13 mouse cellular contexts compared by ENCODE assay signal in genomic region chr8:117310961-117311561, GRCm38 (mm10). TPM values are rescaled to one million over a fixed set of nuclear protein-coding genes. Genes with fewer than 3 reads are reported as not detected.
DNase-seq lines count a peak whose midpoint lies in the region; ATAC-seq lines count a peak whose summit lies in the region.
"Had no signal": no experiment of that assay in that cellular context is flagged by ENCODE, and none has a peak within 500 bp of the region (broad histone marks: within the 10 kb centered on the region; RNA-seq: fewer than 3 reads in every experiment).

No protein-coding gene starts in this region.

- H3K4me2 ChIP-seq in forebrain, embryonic 14.5 days (ENCODE audit: low read length), result no peak overlapping the region
- no peak overlapping the region for H3K4me2 ChIP-seq in forebrain, embryonic 16.5 days (ENCODE audit: low read length)
- no peak overlapping the region for H3K4me2 ChIP-seq in intestine, embryonic 15.5 days (replicated peaks)
- H3K4me2 ChIP-seq: liver, embryonic 13.5 days; midbrain, embryonic 12.5 days; neural tube, embryonic 12.5 days had no signal

- peaks cover 16% of the 10 kb centered on the region for H3K4me1 ChIP-seq in forebrain, embryonic 14.5 days (ENCODE audit: control insufficient read depth, insufficient read depth, low read length)
- peaks cover 27% of the 10 kb centered on the region for H3K4me1 ChIP-seq in forebrain, embryonic 16.5 days (replicated peaks; ENCODE audit: control insufficient read depth, insufficient read depth, low read length)
- peaks cover 35% of the 10 kb centered on the region for H3K4me1 ChIP-seq in intestine, embryonic 15.5 days (replicated peaks)

- H3K4me3 ChIP-seq in forebrain, embryonic 14.5 days (ENCODE audit: low read depth, low read length), result no peak overlapping the region
- H3K4me3 ChIP-seq in forebrain, embryonic 16.5 days (replicated peaks; ENCODE audit: low read length), result no peak overlapping the region
- H3K4me3 ChIP-seq in intestine, embryonic 15.5 days (replicated peaks), result no peak overlapping the region
- H3K4me3 ChIP-seq: liver, embryonic 13.5 days; midbrain, embryonic 12.5 days; neural tube, embryonic 12.5 days had no signal

- ATAC-seq in forebrain, embryonic 14.5 days, result no peak
- ATAC-seq in forebrain, embryonic 16.5 days, result no peak
- 0 out of 2 replicates have a peak, but pooled peaks have one; percentile 31 for ATAC-seq in intestine, embryonic 15.5 days

- H3K36me3 ChIP-seq in forebrain, embryonic 14.5 days (ENCODE audit: control insufficient read depth, insufficient read depth, low read length), result no peaks in the 10 kb centered on the region
- no peaks in the 10 kb centered on the region for H3K36me3 ChIP-seq in forebrain, embryonic 16.5 days (ENCODE audit: control insufficient read depth, insufficient read depth)
- no peaks in the 10 kb centered on the region for H3K36me3 ChIP-seq in intestine, embryonic 15.5 days

- 83% methylated on average over 8 of the region's 8 CpGs for WGBS in forebrain, embryonic 14.5 days
- 80% methylated on average over 8 of the region's 8 CpGs for WGBS in forebrain, embryonic 16.5 days
- 71% methylated on average over 8 of the region's 8 CpGs for WGBS in intestine, embryonic 15.5 days

- intact Hi-C loops in left cerebral cortex, postnatal 4 days (cut with DNase I), result no loop called here
- intact Hi-C loops in left cerebral cortex, postnatal 36 days (cut with DNase I), result no loop called here
- intact Hi-C loops in heart, postnatal 14 days (cut with DNase I), result no loop called here

- H3K9ac ChIP-seq in forebrain, embryonic 14.5 days (ENCODE audit: low read length), result no peak overlapping the region
- H3K9ac ChIP-seq in forebrain, embryonic 16.5 days (replicated peaks; ENCODE audit: low read depth, low read length), result no peak overlapping the region
- no peak overlapping the region for H3K9ac ChIP-seq in intestine, embryonic 15.5 days
- H3K9ac ChIP-seq: midbrain, embryonic 12.5 days; neural tube, embryonic 12.5 days had no signal

- no peaks in the 10 kb centered on the region for H3K9me3 ChIP-seq in forebrain, embryonic 14.5 days (replicated peaks; ENCODE audit: control insufficient read depth, low read length)
- no peaks in the 10 kb centered on the region for H3K9me3 ChIP-seq in forebrain, embryonic 16.5 days (ENCODE audit: control insufficient read depth, low read length)
- H3K9me3 ChIP-seq in intestine, embryonic 15.5 days, result no peaks in the 10 kb centered on the region
- H3K9me3 ChIP-seq: G1E; liver, embryonic 13.5 days; midbrain, embryonic 12.5 days; neural tube, embryonic 12.5 days had no signal

- H3K27ac ChIP-seq in forebrain, embryonic 14.5 days (ENCODE audit: low read depth, low read length), result peak overlapping the region; percentile 21; the same call in 1 of the 2 replicates
- H3K27ac ChIP-seq in forebrain, embryonic 16.5 days (ENCODE audit: low read length), result no peak overlapping the region
- peak overlapping the region; percentile 55; the same call in 1 of the 2 replicates for H3K27ac ChIP-seq in intestine, embryonic 15.5 days
- H3K27ac ChIP-seq: liver, embryonic 13.5 days; midbrain, embryonic 12.5 days; neural tube, embryonic 12.5 days had no signal

- no peak for DNase-seq in forebrain, embryonic 14.5 days (ENCODE audit: low spot score)
- DNase-seq in left cerebral cortex, postnatal 4 days, result peak; percentile 73
- DNase-seq in left cerebral cortex, postnatal 36 days (ENCODE audit: low spot score in 2 of 2), result no peak
- peak; percentile 39 to 56 for DNase-seq in heart, postnatal 14 days
- no peak for DNase-seq in layer of hippocampus, adult 9-11 months
- DNase-seq in urinary bladder, adult 2 months (ENCODE audit: low spot score), result no peak
- DNase-seq: B cell, adult 2 months; liver, embryonic 13.5 days had no signal

- H3K27me3 ChIP-seq in forebrain, embryonic 14.5 days (replicated peaks; ENCODE audit: control insufficient read depth, insufficient read depth, low read length), result no peaks in the 10 kb centered on the region
- H3K27me3 ChIP-seq in forebrain, embryonic 16.5 days (replicated peaks; ENCODE audit: control insufficient read depth, insufficient read depth, low read length), result no peaks in the 10 kb centered on the region
- H3K27me3 ChIP-seq in intestine, embryonic 15.5 days (replicated peaks), result no peaks in the 10 kb centered on the region
- H3K27me3 ChIP-seq: liver, embryonic 13.5 days; midbrain, embryonic 12.5 days; neural tube, embryonic 12.5 days had no signal

RNA-seq across cellular contexts. Expression of gene Cmip, which starts 54.2 kb away (rescaled TPM):
- 57.4 and 69.6 TPM in 2 replicates for polyA plus RNA-seq in forebrain, embryonic 14.5 days (2014; fragmentation: Nextera tagmentation; extraction: Ambion mirVana)
- 80.1 and 98.1 TPM in 2 replicates for polyA plus RNA-seq in forebrain, embryonic 16.5 days (2015; fragmentation: Nextera tagmentation; extraction: Ambion mirVana)
- 100 to 1,000 TPM; 351 to 377 TPM for total RNA-seq in left cerebral cortex, postnatal 4 days (2021)
- total RNA-seq in left cerebral cortex, postnatal 36 days (2021), result 100 to 1,000 TPM; 333 to 339 TPM
- total RNA-seq in heart, postnatal 14 days (2021), result 10 to 100 TPM; 29.5 to 30.9 TPM
- polyA plus RNA-seq in intestine, embryonic 15.5 days (2015; fragmentation: Nextera tagmentation; extraction: Ambion mirVana), result 25.4 and 29.2 TPM in 2 replicates
- polyA plus RNA-seq in urinary bladder, adult 2 months (2012; rRNA removed), result 39.4 and 48.7 TPM in 2 replicates

Comparison
In these comparisons a context has a peak if more than half of its experiments do, and no peak if none do; other contexts are left out.
1. DNase-seq: peak in left cerebral cortex, postnatal 4 days (single experiment) and heart, postnatal 14 days (2 of 2); none in forebrain, embryonic 14.5 days (single experiment), left cerebral cortex, postnatal 36 days (0 of 2), layer of hippocampus, adult 9-11 months (single experiment) and urinary bladder, adult 2 months (single experiment).